Mouse (Mus musculus): ENCODE data around the gene Gm44502. TPM values are rescaled to one million over a fixed set of nuclear protein-coding genes. Genes with fewer than 3 reads are reported as not detected.
A peak's percentile ranks its signal among the peaks of the same experiment; 100 is the strongest.

The Gm44502 gene
- total RNA-seq, 2 experiments from 2014 or later, result 0.04 to 1.1 TPM

GRCm38 (mm10) chr15:89404831-89405623 lies 24.5 kb downstream of the Gm44502 start:
- ATAC-seq (replicated peaks; ENCODE audit: poor library complexity), result no peak

- no peak for ATAC-seq (replicated peaks; ENCODE audit: poor library complexity)
These were observed 27.0 kb downstream of the Gm44502 start for GRCm38 (mm10) chr15:89402471-89402870.

GRCm38 (mm10) chr15:89399716-89400115 lies 29.8 kb downstream of the Gm44502 start:
- no peak for ATAC-seq (replicated peaks; ENCODE audit: poor library complexity)

- no peak for ATAC-seq (replicated peaks; ENCODE audit: poor library complexity)
These were observed 31.4 kb downstream of the Gm44502 start for GRCm38 (mm10) chr15:89398146-89398545.

- ATAC-seq (replicated peaks; ENCODE audit: poor library complexity), result no peak
These were observed 32.6 kb downstream of the Gm44502 start for GRCm38 (mm10) chr15:89396883-89397282.

GRCm38 (mm10) chr15:89390081-89390480 lies 39.4 kb downstream of the Gm44502 start:
- ATAC-seq (replicated peaks; ENCODE audit: poor library complexity), result no peak

- peak; percentile 36 for ATAC-seq (replicated peaks; ENCODE audit: poor library complexity)
These were observed 42.4 kb downstream of the Gm44502 start for GRCm38 (mm10) chr15:89387127-89387526.

GRCm38 (mm10) chr15:89384617-89385016 lies 44.9 kb downstream of the Gm44502 start, which contains the start of gene Klhdc7b:
TSS of gene Klhdc7b (plus strand) at chr15:89384917.
- ATAC-seq (replicated peaks; ENCODE audit: poor library complexity), result no peak

- ATAC-seq (replicated peaks; ENCODE audit: poor library complexity), result peak; percentile 73
These were observed 50.1 kb downstream of the Gm44502 start for GRCm38 (mm10) chr15:89379429-89379828.

GRCm38 (mm10) chr15:89378831-89379401 lies 50.6 kb downstream of the Gm44502 start, which contains the start of gene Odf3b:
TSS of gene Odf3b (minus strand) at chr15:89379282.
- peak; percentile 22 for ATAC-seq (replicated peaks; ENCODE audit: poor library complexity)

- peak; percentile 5 for ATAC-seq (replicated peaks; ENCODE audit: poor library complexity)
These were observed 51.3 kb downstream of the Gm44502 start for GRCm38 (mm10) chr15:89377938-89378828.

- ATAC-seq (replicated peaks; ENCODE audit: poor library complexity), result no peak
These were observed 52.1 kb downstream of the Gm44502 start for GRCm38 (mm10) chr15:89377362-89377761.

- no peak for ATAC-seq (replicated peaks; ENCODE audit: poor library complexity)
These were observed 52.5 kb downstream of the Gm44502 start, which contains the start of gene Tymp for GRCm38 (mm10) chr15:89376957-89377356. TSS of gene Tymp (minus strand) at chr15:89377039.

GRCm38 (mm10) chr15:89376040-89376439 lies 53.5 kb downstream of the Gm44502 start:
- ATAC-seq (replicated peaks; ENCODE audit: poor library complexity), result no peak

GRCm38 (mm10) chr15:89374801-89375534 lies 54.5 kb downstream of the Gm44502 start:
- ATAC-seq (replicated peaks; ENCODE audit: poor library complexity), result no peak

GRCm38 (mm10) chr15:89374340-89374739 lies 55.2 kb downstream of the Gm44502 start:
- ATAC-seq (replicated peaks; ENCODE audit: poor library complexity), result no peak

GRCm38 (mm10) chr15:89373762-89374248 lies 55.7 kb downstream of the Gm44502 start, which contains the start of gene Sco2:
TSS of gene Sco2 (minus strand) at chr15:89373846.
- ATAC-seq (replicated peaks; ENCODE audit: poor library complexity), result peak; percentile 54

GRCm38 (mm10) chr15:89373027-89373761 lies 56.3 kb downstream of the Gm44502 start:
- peak; percentile 73 for ATAC-seq (replicated peaks; ENCODE audit: poor library complexity)

GRCm38 (mm10) chr15:89372536-89372935 lies 57.0 kb downstream of the Gm44502 start:
- ATAC-seq (replicated peaks; ENCODE audit: poor library complexity), result no peak

Data from megakaryocyte progenitor cell, adult 5-6 weeks (primary cell).